Mouse (Mus musculus) C2C12 (cell line): ENCODE measurements around the gene Sec22c. TPM values are rescaled to one million over a fixed set of nuclear protein-coding genes. Genes with fewer than 3 reads are reported as not detected.

ENCODE experiments used
- H3K27me3 ChIP-seq: one replicate; pipeline ENCODE4 v1.6.1; 2011; ENCODE audit not compliant: control insufficient read depth, insufficient read depth, insufficient read length
- H3K36me3 ChIP-seq: one replicate; pipeline ENCODE4 v1.6.1; 2011; ENCODE audit not compliant: control insufficient read depth, insufficient read depth
- H3K4me3 ChIP-seq: one replicate; pipeline ENCODE4 v1.5.1; 2011; ENCODE audit warnings: mild to moderate bottlenecking, control low read depth; ENCODE audit not compliant: poor library complexity, insufficient read depth, severe bottlenecking
- H3K79me2 ChIP-seq: one replicate; pipeline ENCODE4 v1.6.1; 2011; ENCODE audit not compliant: control insufficient read depth, insufficient read depth
- H3K79me3 ChIP-seq: one replicate; pipeline ENCODE4 v1.6.1; 2011; ENCODE audit warnings: low read depth, control low read depth
- H3ac ChIP-seq: one replicate; pipeline ENCODE3; 2011; ENCODE audit warnings: low read depth; ENCODE audit not compliant: control insufficient read depth, insufficient read length
- CEBPB ChIP-seq: IDR thresholded peaks from one replicate; pipeline ENCODE4 v1.6.1; 2011; ENCODE audit warnings: low read depth, mild to moderate bottlenecking, control low read depth, moderate library complexity
- CTCF ChIP-seq: IDR thresholded peaks from one replicate; pipeline ENCODE4 v1.5.1; 2011; ENCODE audit not compliant: control insufficient read depth, insufficient read depth, insufficient read length
- FOSL1 ChIP-seq: IDR thresholded peaks from one replicate; pipeline ENCODE4 v1.8.0; 2011; ENCODE audit warnings: mild to moderate bottlenecking, low read length; ENCODE audit not compliant: poor library complexity, insufficient read depth, severe bottlenecking
- MAX ChIP-seq: IDR thresholded peaks from one replicate; pipeline ENCODE4 v1.6.1; 2011; ENCODE audit warnings: mild to moderate bottlenecking, control low read depth
- MYOD1 ChIP-seq: IDR thresholded peaks from one replicate; pipeline ENCODE4 v1.6.1; 2011; ENCODE audit warnings: low read depth; ENCODE audit not compliant: control insufficient read depth, insufficient read length
- MYOG ChIP-seq: IDR thresholded peaks from one replicate; pipeline ENCODE4 v1.6.1; 2011; ENCODE audit not compliant: control insufficient read depth, insufficient read length; ENCODE audit errors: extremely low read depth
- USF1 ChIP-seq: IDR thresholded peaks from one replicate; pipeline ENCODE4 v1.6.1; 2011; ENCODE audit warnings: low read depth, mild to moderate bottlenecking, control low read depth, moderate library complexity
- polyA plus RNA-seq: library from polyadenylated mRNA; unstranded; fragments of >200 nt; fragmentation: generic; extraction: Trizol; gene quantifications from one replicate; pipeline ENCODE4 v1.2.1, GENCODE M21; 2012; ENCODE audit warnings: missing spikeins

Sec22c gene
- polyA plus RNA-seq, 1 experiment, result 8.0 TPM

DNA sequence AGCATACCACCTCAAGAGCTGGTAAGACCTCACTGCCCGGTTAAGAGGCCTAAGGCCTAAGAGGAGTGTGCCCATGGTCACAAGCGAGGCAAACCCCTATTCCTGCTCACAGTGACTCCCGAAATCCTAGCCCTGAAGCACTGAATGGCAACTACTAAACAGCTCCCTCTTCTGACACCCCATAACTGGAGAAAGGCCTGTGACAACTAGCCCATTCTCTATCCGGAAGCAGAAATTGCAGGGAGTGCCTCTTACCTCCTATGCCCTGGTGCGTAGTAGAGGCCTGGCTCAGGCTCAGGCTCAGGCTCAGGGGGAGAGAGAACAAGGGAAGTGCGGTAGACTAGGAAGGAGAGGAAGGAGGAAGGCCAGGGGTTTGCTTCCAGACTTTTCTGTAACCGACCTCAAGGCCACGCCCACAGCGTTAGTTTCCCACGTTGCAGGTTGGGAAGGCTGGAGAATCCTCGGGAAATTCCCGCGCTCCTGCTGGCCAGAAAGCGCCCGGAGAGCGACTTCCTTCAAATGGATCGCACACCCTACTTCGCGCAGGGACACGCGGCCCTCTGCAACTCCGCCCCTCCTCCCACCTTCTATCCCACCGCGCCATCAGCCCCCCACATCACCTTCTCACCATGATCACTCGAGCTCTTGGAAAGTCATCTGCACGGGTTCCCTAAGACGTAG, 63.9 kb downstream of the Sec22c start:
- Histone ChIP-seq H3K27me3 (peaks cover 61% of the 10 kb centered on the region), H3ac (no peak overlapping the region), H3K4me3 (no peak overlapping the region), H3K36me3 (no peaks in the 10 kb centered on the region), H3K79me3 (no peaks in the 10 kb centered on the region), H3K79me2 (no peaks in the 10 kb centered on the region)
- TF ChIP-seq MYOG, result no peak
- no peak for TF ChIP-seq CTCF
- no peak for TF ChIP-seq FOSL1
- no peak for TF ChIP-seq MAX
- TF ChIP-seq CEBPB, result no peak
- no peak for TF ChIP-seq MYOD1
- no peak for TF ChIP-seq USF1

DNA sequence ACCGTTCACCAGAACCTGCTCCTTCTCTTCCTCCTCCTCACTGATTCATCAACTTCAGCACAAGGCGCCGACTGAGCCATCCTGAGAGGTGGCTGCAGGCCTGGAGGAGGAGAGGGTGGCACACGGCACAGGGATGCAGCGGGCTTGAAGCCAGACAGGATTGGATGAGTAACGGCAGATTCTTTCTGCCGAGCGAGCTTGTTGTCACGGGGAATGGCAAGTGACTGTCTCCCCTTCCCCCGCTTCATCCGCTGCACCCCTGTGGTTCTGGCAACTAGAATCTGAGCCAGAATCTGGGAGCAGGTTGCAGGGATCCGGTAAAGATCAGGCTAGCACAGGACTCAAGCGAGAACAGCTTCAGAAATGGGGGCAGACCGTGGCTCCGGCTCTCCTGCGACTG, 65.5 kb downstream of the Sec22c start:
- TF ChIP-seq MYOG, result no peak
- TF ChIP-seq MYOD1, result no peak
- TF ChIP-seq FOSL1, result no peak
- TF ChIP-seq CTCF, result no peak
- TF ChIP-seq MAX, result no peak
- no peak for TF ChIP-seq CEBPB
- TF ChIP-seq USF1, result no peak
- H3K27me3 ChIP-seq, result peaks cover 68% of the 10 kb centered on the region
- H3K36me3 ChIP-seq, result no peaks in the 10 kb centered on the region
- no peaks in the 10 kb centered on the region for H3K79me2 ChIP-seq
- no peaks in the 10 kb centered on the region for H3K79me3 ChIP-seq
- H3K4me3 ChIP-seq, result no peak overlapping the region
- H3ac ChIP-seq, result no peak overlapping the region

DNA sequence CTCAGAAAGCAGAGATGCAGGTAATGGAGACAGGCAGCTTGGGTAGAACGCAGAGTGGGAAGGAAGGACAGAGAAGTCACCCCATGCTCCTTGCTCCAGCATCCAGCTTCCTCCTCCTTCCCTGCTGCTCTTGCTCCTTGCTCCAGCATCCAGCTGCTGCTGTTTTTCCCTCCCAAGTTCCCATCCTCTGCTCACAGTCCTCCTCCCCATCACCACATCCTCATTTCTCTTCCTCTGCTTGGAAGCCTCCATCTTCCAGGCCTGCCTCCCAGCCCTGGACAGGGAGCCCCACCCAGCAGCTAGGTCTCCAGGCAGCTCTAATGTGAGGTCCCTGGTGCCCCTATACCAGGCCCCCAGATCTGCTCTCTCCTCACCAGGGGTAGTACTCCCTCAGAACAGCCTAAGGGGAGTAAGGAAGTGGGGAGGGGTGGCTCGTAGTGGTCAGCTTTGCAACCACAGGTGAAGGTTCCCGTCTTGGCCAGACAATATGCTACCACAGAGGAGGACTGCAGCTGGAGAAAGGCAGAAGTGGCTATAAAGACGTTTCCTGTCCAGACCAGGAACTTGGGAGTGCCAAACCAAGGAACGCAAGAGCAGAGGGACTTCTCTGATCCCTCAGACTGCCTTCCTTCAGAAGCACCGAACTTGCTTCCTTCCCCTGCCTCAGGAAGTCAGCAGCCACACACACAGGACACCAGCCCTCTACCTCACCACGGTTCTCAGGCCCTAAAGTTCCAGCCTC, 69.3 kb downstream of the Sec22c start:
- Histone ChIP-seq H3K27me3 (peaks cover 56% of the 10 kb centered on the region), H3K4me3 (no peak overlapping the region), H3K79me3 (no peaks in the 10 kb centered on the region), H3K79me2 (no peaks in the 10 kb centered on the region), H3ac (no peak overlapping the region), H3K36me3 (no peaks in the 10 kb centered on the region)
- TF ChIP-seq USF1 (no peak), MYOD1 (no peak), MAX (no peak), CEBPB (no peak), FOSL1 (no peak), MYOG (no peak), CTCF (no peak)

DNA sequence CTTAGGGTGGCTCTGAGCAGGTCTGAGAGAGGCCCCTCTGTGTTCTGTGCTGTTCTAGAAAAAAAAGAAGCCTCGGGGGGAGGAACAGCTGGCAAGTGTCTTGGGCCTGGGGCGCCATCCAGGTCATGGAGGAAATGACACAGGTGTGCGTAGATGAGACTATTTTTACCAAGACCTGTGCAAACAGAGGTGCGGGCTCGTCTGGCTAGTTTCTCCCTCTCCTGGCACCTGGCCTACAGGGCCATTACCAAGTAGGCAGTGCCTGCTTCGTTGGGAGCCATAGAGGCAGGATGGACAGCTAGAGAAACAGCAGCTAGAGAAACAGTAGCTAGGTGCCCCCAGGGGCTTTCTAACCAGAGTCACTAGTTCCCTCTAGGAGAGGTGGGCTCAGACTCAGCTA, 72.0 kb downstream of the Sec22c start:
- Histone ChIP-seq H3ac (no peak overlapping the region), H3K36me3 (no peaks in the 10 kb centered on the region), H3K79me3 (no peaks in the 10 kb centered on the region), H3K4me3 (no peak overlapping the region), H3K27me3 (peaks cover 35% of the 10 kb centered on the region), H3K79me2 (no peaks in the 10 kb centered on the region)
- no peak for TF ChIP-seq USF1
- TF ChIP-seq CTCF, result no peak
- no peak for TF ChIP-seq MYOG
- no peak for TF ChIP-seq MYOD1
- TF ChIP-seq FOSL1, result no peak
- no peak for TF ChIP-seq MAX
- TF ChIP-seq CEBPB, result no peak

DNA sequence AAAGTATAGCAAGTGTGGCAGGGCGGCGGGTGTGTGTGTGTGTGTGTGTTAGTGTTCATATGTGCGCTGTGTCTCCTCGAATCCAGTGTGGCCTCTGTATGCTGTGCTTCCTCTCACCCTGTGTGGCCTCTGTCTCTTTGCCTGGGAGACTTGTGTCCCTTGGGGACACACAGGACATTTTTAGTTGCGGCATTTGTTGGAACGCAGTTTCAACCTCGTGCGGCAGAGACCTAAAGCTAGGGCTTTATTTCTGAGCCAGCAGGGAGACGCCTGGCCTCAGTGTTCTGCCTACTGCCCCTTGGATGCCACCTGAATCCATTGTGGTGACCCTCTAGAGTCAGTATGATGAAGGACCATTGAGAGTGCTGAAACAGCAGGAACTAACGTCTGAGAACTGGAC, 72.4 kb downstream of the Sec22c start:
- TF ChIP-seq MAX, result no peak
- TF ChIP-seq MYOD1, result no peak
- TF ChIP-seq MYOG, result no peak
- no peak for TF ChIP-seq CEBPB
- TF ChIP-seq FOSL1, result no peak
- no peak for TF ChIP-seq CTCF
- TF ChIP-seq USF1, result no peak
- no peak overlapping the region for H3K4me3 ChIP-seq
- peaks cover 35% of the 10 kb centered on the region for H3K27me3 ChIP-seq
- H3K36me3 ChIP-seq, result no peaks in the 10 kb centered on the region
- H3ac ChIP-seq, result no peak overlapping the region
- H3K79me3 ChIP-seq, result no peaks in the 10 kb centered on the region
- no peaks in the 10 kb centered on the region for H3K79me2 ChIP-seq
